ENCODE assay signal across 8 mouse cellular contexts in genomic region chrX:101639306-101639705, GRCm38 (mm10). TPM values are rescaled to one million over a fixed set of nuclear protein-coding genes. Genes with fewer than 3 reads are reported as not detected.
A peak's percentile ranks its signal among the peaks of the same experiment; 100 is the strongest.
DNase-seq lines count a peak whose midpoint lies in the region; ATAC-seq and TF ChIP-seq lines count a peak whose summit lies in the region.

No protein-coding gene starts in this region.

- H3K9ac ChIP-seq in heart, embryonic 15.5 days, result 0 out of 2 replicates have a peak overlapping the region, but pooled peaks have one; percentile 7
- H3K9ac ChIP-seq in liver, embryonic 15.5 days, result peak overlapping the region; percentile 56

- ATAC-seq in heart, embryonic 15.5 days (replicated peaks; ENCODE audit: insufficient number of reproducible peaks, insufficient read depth, low FRiP score, low read depth), result no peak
- ATAC-seq in liver, embryonic 15.5 days (ENCODE audit: insufficient read depth), result no peak
- ATAC-seq in monocyte, adult 5-6 weeks (replicated peaks; ENCODE audit: insufficient number of reproducible peaks, low FRiP score, low TSS enrichment, poor library complexity, severe bottlenecking), result no peak

- H3K27ac ChIP-seq in spleen, adult 2 months (ENCODE audit: insufficient read depth, low read length), result peak overlapping the region; percentile 72; the same call in 1 of the 2 replicates
- H3K27ac ChIP-seq in heart, embryonic 15.5 days, result peak overlapping the region; percentile 26
- H3K27ac ChIP-seq in liver, embryonic 15.5 days (replicated peaks), result peak overlapping the region; percentile 86

- H3K27me3 ChIP-seq in spleen, adult 2 months (ENCODE audit: control insufficient read depth, insufficient read depth, low read length), result no peaks in the 10 kb centered on the region
- H3K27me3 ChIP-seq in heart, embryonic 15.5 days, result 0 out of 2 replicates have a peak, but pooled peaks cover 3% of the 10 kb centered on the region
- no peaks in the 10 kb centered on the region for H3K27me3 ChIP-seq in liver, embryonic 15.5 days

- H3K4me2 ChIP-seq in heart, embryonic 15.5 days, result peak overlapping the region; percentile 50
- peak overlapping the region; percentile 52 for H3K4me2 ChIP-seq in liver, embryonic 15.5 days

- peaks cover 2% of the 10 kb centered on the region; the same call in 1 of the 2 replicates for H3K4me1 ChIP-seq in spleen, adult 2 months (ENCODE audit: control insufficient read depth, insufficient read depth, insufficient read length)
- 0 out of 2 replicates have a peak, but pooled peaks cover 3% of the 10 kb centered on the region for H3K4me1 ChIP-seq in heart, embryonic 15.5 days (replicated peaks)
- peaks cover 4% of the 10 kb centered on the region; the same call in 1 of the 2 replicates for H3K4me1 ChIP-seq in liver, embryonic 15.5 days (replicated peaks)

- TF ChIP-seq POLR2A in spleen, adult 2 months (IDR thresholded peaks at IDR 0.05; ENCODE audit: low read depth, low read length), result no peak

- peak overlapping the region; percentile 40 for H3K4me3 ChIP-seq in spleen, adult 2 months (ENCODE audit: extremely low read depth, insufficient read depth, insufficient read length)
- H3K4me3 ChIP-seq in heart, embryonic 15.5 days, result peak overlapping the region; percentile 77
- H3K4me3 ChIP-seq in liver, embryonic 15.5 days (replicated peaks), result peak overlapping the region; percentile 77

- H3K36me3 ChIP-seq in spleen, adult 2 months (ENCODE audit: control insufficient read depth, insufficient read depth, low read length), result peaks cover 2% of the 10 kb centered on the region; the same call in 1 of the 2 replicates
- 0 out of 2 replicates have a peak, but pooled peaks cover 4% of the 10 kb centered on the region for H3K36me3 ChIP-seq in heart, embryonic 15.5 days
- H3K36me3 ChIP-seq in liver, embryonic 15.5 days (replicated peaks), result peaks cover 11% of the 10 kb centered on the region

- DNase-seq in adrenal gland, adult 2 months, result peak; percentile 26
- no peak for DNase-seq in adrenal gland, adult 8-10 months
- DNase-seq in spleen, adult 2 months (ENCODE audit: low read depth in 1 of 2, low spot score in 2 of 2), result no peak
- no peak for DNase-seq in spleen, adult 18-20 months
- DNase-seq in adrenal gland, postnatal 14 days, result no peak

- H3K9me3 ChIP-seq in heart, embryonic 15.5 days (replicated peaks), result no peaks in the 10 kb centered on the region
- no peaks in the 10 kb centered on the region for H3K9me3 ChIP-seq in liver, embryonic 15.5 days (replicated peaks)

- whole genome bisulfite sequencing in spleen, adult 2 months, result 25% methylated on average over 13 of the region's 13 CpGs
- 15% methylated on average over 13 of the region's 13 CpGs for WGBS in heart, embryonic 15.5 days
- 14% methylated on average over 13 of the region's 13 CpGs for WGBS in liver, embryonic 15.5 days (ENCODE audit: insufficient replicate concordance)

- no peak for TF ChIP-seq CTCF in spleen, adult 2 months (IDR thresholded peaks at IDR 0.05; ENCODE audit: extremely low read depth, insufficient read depth, insufficient read length, insufficient replicate concordance)

RNA-seq across cellular contexts. Expression of gene Ogt, which starts 0.6 kb away (rescaled TPM):
- total RNA-seq in adrenal gland, adult 2 months (2021), result 100 to 1,000 TPM; 124 to 159 TPM
- polyA plus RNA-seq in adrenal gland, adult 2 months (2012; rRNA removed), result 28.2 and 36.5 TPM in 2 replicates
- 100 to 1,000 TPM; 180 to 279 (median 225) TPM for total RNA-seq in adrenal gland, adult 8-10 months (2022)
- 54.3 and 63.7 TPM in 2 replicates for polyA plus RNA-seq in spleen, adult 2 months (2012; rRNA removed)
- polyA plus RNA-seq in heart, embryonic 15.5 days (2015; fragmentation: Nextera tagmentation; extraction: Ambion mirVana), result 91.0 and 105 TPM in 2 replicates
- polyA plus RNA-seq in liver, embryonic 15.5 days (2015; fragmentation: Nextera tagmentation; extraction: Ambion mirVana), result 48.3 and 49.4 TPM in 2 replicates
- 97.1 to 210 TPM (median 107 TPM) in 3 replicates for total RNA-seq in monocyte, adult 5-6 weeks (2017)
- 154 and 179 TPM in 2 replicates for total RNA-seq in adrenal gland, postnatal 14 days (2021)

Comparison
In these comparisons a context has a peak if more than half of its experiments do, and no peak if none do; other contexts are left out.
1. H3K27ac ChIP-seq: peak in every context shown above with its lines; median percentile 86 in liver, embryonic 15.5 days; 72 in spleen, adult 2 months; 26 in heart, embryonic 15.5 days.